Mouse (Mus musculus) thymus, postnatal 4 days (tissue): ENCODE data around the gene Ppfibp2.

Source experiments
- DNase-seq: peaks from one replicate; pipeline ENCODE4 v3.0.0; 2021

Gene Ppfibp2

GRCm38 (mm10) chr7:107779611-107780010 is 184.6 kb downstream of the Ppfibp2 start:
- no peak for DNase-seq

DNA sequence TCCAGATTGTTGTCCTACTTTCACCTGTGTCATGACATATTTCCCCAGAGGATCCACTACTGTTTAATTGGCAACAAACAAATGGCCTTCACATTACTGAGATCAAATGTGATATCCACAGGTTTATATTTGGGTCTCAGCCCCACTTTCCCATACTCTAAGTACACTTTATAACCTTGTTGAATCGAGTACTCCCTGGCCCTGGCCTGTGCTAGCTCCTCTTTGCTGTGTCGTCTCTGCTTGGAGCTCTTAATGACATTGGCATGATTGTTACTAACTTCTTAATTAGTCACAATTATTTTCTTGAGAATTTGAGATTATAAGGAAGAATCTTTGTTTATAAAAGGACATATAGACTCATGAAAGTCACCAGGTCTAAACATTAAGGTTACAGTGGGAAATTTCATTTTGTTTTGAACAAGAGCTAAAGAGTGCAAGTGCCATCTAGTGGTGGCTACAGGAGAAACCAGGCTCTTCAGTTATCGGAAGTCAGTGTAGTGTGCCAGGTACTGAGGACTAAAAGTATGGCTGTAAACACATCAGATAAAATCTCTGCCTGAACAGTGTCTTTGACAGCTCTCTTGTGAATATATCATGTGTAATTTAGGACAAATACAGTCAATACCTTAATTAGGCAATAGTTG is 193.1 kb downstream of the Ppfibp2 start:
- peak; percentile 6 for DNase-seq

- DNase-seq: no peak
Measured at GRCm38 (mm10) chr7:107796500-107796899, 201.5 kb downstream of the Ppfibp2 start.
